Mouse (Mus musculus): ENCODE measurements around the gene Lmntd1. TPM values are rescaled to one million over a fixed set of nuclear protein-coding genes. Genes with fewer than 3 reads are reported as not detected.
A peak's percentile ranks its signal among the peaks of the same experiment; 100 is the strongest.

Gene Lmntd1
- total RNA-seq, 2 experiments from 2014 or later: 1.8 to 2.1 TPM

DNA sequence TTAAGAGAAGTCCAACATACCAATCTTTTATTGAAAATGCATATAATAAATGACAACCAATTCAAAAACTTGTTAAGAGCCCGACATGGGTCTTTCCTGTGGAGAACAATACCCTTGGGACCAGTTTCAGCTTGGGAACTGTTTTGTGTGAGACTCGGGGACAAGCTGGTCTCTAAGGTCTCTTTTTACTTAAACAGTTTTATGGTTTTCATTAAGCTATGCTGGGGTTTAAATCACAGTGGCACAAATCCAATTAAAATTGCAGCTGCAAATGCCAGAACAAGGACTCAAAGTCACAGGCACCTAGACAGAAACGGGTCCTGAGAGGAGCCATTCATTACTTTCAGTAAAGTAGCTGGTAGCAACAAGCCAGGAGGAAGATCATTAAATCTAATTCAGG lies 8.9 kb downstream of the Lmntd1 start:
- DNase-seq (ENCODE audit: low spot score in 2 of 2): no peak

DNA sequence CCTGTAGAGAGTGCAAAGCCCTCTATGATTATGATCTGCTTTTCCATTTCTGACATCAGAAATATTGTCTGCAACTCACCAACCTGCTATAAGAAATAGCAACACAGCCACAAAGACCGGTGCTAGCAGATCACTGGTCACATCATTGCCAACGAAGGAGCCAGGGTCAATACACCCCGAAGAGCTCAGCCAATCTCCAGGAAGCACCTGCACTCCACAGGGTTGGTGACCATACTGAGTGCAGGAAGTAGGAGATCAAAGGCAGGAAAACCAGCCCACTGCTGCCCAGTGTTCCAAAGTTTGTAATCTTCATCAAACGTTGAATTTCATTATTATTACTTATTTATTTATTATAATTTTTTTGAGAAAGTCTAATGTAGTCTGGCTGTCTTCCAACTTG lies 9.5 kb downstream of the Lmntd1 start:
- DNase-seq (ENCODE audit: low spot score in 2 of 2): no peak

DNA sequence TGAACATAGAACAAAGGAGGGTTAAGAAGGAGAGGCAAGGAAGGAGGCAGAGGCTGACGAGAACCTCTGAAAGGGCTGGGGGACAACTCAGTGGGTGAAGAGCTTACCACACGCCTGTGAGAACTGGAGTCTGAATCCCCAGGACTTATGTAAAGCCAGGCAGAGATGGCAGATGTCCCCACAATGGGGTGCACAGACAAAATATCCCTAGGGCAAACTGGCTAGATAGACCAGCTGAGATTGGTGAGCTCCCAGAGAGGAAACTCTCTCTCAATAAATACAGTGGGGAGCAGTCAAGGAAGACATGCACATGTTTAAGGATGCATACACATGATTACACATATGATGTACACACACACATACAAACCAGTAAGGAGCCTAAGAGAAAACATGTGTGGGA lies 10.0 kb downstream of the Lmntd1 start:
- no peak for DNase-seq (ENCODE audit: low spot score in 2 of 2)

DNA sequence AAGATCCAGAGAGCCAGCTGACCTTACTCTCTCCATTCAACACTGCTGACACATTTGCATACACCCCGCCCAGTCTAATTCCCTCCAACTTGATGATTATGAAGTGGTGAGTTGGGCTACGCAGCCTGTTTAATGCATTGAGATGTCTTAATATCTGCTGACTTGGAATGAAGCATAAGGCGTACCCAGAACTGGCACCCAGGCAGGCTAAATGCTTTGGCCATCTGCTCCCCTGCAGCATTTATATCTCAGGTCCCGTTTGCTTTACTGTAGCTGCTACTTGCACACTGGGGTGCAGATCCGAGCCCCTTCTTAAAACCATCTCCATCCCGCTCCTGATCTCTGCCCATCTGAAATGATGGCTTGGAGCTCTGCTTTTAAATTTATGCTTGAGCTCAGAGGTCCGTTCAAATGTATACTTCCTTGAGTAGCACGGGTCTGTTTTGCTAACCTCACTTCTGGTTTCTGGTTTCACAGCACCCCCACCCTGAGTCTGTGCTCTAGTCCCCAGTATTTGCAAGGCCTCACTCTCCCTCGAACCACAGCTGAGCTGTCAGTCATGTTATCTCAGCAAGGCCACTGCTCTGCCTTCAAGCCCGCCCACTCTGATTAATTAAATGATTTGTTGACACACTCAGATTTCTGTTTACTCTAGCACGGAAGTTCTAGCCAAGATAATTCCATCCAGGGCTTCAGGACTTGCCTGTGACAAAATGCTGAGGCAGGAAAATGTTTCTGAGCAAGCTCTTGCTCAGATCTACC lies 15.1 kb downstream of the Lmntd1 start:
- DNase-seq (ENCODE audit: low spot score in 2 of 2): no peak

DNA sequence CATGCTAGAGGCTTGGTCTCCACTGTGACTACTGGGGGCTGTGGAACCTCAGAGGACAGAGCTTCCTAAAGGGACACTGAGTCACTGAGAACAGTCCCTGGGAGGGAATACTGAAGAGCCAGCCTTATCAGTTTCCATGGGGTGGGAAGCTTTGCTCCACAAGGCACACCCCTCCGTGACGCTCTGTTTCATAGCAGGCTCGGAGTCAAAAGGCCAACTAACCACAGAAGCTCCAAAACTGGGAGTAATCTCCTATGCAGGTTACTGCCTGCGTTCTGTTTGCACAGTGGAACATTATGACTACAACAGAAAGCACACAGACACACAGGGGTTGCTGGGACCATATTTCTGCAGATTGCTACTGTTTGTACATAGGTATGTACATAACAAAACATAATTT lies 18.2 kb downstream of the Lmntd1 start:
- DNase-seq (ENCODE audit: low spot score in 2 of 2): no peak

DNA sequence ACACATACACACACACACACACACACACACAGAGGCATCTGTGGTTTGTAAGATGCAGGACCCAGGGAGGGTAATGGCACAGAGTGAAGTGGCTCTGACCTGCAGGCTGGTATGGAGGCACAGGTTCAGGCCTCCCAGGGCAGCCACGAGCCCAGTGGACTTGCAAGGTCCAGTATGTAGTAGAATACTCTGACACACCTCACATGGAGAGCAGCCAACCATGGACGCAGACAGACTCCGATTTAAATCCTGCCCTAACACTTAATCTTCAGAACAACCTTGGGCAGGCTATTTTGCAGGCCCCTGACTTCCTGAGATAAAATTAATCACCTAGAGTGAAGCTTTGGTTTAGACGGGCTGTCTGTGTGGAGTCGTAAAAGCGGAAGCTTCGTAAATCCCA lies 20.1 kb downstream of the Lmntd1 start:
- DNase-seq (ENCODE audit: low spot score in 2 of 2): no peak

DNA sequence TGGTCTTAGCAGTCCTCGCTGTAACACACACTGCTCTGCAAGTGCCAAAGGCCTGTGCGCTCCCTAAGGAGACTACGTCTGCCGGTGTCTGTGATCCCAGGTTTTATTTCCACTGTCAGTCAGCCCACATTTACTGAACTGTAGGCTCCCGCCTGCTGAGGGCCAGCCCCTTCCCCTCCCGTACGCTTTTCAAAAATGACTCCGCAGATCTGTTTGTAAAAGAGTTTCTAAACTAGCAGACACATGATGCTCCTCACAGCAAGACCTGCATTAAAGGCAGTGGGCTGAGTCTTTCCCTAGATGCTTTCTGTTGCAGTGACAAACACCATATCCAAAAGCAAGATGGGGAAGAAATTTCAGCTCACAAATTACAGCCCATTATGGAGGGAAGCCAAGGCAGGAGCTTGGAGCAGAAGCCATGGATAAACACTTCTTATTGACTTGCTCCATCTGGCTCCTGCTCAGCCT lies 21.6 kb downstream of the Lmntd1 start:
- DNase-seq (ENCODE audit: low spot score in 2 of 2): no peak

DNA sequence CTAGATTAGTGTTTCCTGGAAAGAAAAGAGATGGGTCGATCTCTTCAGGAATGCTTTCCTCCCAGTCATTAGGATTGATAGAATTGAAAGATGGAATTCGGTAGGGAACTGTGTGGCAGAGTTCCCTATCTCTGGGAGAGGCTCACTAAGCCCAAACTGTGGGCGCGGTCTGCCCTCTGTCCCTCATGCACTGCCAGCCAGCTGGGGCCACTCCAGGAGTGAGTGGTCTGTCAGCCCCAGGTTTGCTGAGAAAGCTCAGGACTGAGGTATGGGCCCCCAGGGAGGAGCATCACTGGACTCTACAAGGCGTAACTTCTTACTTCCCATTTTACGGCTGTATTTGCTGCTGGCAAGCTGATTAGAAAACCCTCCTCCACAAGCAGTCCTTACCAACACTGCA lies 22.1 kb downstream of the Lmntd1 start:
- DNase-seq (ENCODE audit: low spot score in 2 of 2): no peak

DNA sequence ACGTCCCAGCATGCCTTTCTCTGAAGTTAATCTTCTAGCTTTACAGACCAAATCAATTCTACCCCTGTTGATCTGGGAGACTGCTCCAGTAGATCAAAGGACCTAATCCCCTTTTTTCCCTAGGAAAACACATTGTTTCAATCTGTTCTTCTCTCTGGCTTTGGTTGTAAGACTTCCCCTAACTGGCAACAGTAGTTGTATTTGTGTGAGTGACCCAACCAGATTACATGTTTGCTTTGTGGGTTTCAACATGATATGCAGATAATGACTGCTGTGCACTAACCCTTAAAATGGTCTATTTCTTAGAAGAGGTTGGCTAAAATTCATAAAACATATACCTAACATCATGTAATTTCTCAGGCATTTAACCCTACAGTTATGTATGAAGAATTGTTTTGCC lies 22.5 kb downstream of the Lmntd1 start:
- no peak for DNase-seq (ENCODE audit: low spot score in 2 of 2)

DNA sequence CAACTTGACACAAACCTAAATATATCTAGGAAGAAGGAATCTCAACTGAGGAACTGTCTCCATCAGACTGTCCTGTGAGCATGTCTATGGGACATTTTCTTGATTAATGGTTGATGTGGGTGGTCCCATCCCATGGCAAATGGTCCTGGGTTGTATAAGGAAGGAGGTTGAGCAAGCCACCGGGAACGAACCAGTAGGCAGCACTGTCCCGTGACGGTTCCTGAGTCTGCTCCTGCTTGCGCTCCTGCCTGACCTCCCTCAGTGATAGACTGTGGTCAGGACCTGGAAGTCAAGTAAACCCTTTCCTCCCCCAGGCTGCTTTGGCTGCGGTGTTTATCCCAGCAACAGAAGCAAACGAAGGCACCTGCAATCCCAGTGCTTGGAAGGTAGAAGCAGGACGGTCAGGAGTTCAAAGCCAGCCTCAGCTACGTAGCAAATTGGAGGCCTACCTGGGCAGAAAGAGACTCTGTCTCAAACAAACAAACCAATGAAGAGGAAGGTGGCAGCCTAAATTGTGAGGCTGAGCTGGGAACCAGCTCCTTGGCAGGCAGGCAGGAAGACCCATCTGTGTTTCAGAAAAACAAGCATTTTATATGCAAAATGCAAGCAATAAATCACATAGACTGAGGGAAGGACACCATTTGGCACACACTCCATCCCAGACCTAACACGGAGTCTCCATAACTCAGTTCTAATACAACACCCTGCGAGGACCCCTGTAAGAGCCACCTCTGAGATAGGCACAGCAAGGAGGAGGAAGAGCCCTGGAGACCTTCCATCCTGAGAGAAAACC lies 23.4 kb downstream of the Lmntd1 start:
- no peak for DNase-seq (ENCODE audit: low spot score in 2 of 2)

DNA sequence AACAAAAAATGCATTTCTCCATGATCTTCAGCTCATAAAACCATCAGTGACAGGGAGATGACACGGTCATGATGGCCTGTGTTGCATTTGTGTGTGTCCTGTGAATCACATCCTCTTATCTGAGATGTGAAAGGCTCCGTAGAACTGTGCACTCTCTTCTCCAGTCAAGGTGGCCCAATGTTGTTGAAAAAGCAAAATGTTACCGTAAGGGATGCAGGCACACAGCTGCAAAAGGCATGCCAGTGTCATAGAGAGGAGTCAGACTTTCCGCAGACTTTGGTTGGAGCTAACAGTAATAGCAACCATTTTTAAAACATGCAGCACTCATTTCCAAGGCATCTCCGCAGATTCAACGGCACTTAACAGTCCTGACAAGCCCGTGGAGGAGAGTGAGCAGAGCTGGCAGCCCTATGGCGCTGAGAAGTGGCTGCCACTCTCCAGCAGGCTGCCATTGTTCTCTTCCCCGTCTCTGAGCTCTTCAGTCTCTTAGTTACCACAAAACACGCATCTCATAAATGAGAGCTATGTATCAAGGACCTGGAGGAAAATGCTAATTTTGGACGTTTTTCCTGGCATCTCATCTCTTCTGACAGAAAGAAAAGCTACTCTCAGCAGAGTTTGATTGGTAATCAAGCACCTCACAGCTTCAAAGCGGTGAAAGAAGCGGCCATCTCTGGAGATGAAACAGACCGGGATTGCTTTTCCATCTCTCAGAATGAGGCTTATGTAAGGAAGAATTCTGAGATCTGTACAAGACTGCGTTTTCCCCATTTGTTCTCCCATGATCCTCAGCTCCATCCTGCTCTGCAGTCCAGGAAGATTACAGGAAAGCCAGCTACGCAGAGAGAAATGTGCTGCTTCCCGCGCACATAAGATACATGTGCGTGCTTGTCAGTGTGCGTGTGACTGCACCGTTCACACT lies 28.8 kb downstream of the Lmntd1 start:
- DNase-seq (ENCODE audit: low spot score in 2 of 2): peak in 1 of 2 experiments; percentile 27

DNA sequence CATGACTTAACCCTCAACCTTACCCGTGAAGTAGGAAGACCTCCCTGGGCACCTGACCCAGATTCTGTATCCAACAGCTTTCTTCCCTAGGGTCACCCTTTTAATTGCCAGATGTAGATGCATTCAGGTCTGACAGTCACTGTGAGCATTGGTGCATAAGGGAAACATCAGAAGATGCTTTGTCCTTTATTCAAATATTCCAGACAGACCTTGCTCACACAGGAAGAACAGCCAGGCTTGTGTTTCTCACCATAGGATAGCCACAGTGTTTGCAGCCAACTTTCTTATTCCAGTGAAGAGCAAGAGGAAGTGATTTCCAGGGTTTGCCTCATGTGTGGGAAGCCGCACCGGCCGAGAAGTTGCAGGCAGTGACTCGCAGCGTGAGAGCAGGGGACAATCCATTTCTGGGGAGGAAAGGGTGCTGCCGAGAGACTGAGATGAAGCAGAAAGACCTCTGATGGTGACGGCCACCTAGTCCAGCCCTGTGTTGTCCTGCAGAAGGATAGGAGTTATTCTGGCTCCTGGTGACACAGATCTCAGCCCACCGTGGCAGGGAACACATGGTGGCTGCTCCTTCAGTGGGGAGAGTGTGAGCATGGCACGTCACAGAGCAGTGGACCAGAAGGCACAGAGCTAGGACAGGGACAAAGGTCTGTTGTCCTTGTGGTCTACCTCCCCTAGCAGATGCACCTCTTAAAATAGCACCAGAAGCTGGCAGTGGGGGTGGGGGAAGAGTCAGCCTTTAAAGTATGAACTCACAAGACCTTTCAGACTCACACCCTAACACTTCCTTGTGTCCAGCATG lies 32.6 kb downstream of the Lmntd1 start:
- DNase-seq (ENCODE audit: low spot score in 2 of 2): no peak

DNA sequence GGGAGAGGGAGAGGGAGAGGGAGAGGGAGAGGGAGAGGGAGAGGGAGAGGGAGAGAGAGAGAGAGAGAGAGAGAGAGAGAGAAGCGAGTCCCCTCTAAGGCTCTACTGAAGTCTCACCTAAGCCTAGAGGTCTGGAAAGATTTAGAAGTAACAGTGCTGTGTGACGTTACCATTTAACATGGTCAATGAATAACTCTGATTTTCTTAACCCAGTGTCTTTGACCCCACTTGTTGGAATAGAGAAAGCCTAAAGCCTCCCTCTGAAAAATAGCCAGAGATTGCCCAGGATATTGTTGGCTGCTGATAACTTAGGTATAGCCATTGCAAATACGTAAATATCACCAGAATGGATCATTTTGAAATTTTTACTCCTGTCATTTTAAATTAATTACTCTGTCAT lies 34.4 kb downstream of the Lmntd1 start:
- DNase-seq (ENCODE audit: low spot score in 2 of 2): no peak

DNA sequence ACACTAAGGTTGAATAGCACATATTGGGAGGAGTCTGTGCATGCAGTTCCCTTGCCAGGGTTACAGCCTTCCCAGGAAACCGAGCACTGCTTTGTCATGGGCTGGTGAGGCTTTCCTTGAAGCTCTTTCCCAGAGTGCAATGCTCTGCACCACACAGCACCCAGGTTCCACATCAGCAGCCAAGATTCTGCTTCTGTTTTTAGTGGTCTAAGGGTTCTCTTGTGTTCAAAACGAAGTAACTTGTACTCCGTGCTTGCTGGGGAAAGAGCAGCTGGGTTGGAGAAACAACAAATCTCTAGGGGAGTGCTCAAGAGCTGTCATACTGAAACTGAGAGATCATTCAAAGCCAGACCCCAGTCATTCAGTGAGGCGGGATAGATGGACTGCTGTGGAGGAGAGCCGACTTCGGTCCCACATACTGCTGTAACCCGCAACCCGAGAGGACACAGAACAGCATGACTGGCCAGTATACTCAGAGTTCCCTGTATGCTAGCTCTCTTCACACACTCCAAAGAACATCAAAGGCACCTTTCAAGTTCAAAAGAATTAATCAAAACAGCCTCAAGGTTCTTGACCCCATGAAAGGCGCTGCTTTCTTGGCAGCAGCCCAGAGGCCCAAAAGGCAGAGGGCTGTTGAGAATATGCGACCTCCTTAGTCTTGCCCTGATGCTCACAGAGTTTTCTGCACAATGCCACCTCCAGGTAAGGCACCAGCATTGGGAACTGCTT lies 35.5 kb downstream of the Lmntd1 start:
- DNase-seq (ENCODE audit: low spot score in 2 of 2): no peak

DNA sequence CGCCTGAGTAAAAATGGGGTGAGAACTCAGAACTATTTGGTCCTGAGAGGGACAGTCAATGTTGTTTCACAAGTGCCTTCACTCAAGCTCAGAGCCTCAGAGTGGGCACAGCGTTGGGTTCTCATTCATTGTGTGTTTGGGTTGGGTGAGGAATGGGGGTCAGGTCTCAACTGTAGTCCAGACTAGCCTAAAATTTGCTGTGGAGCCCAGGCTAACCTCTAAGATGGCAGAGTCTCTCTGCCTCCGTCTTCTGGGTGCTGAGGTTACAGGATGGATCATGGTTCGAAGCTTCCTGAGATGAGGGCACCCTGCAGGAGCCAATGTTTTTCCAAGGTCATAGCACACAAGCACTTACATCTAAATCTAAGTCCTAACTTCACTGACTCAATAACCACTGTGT lies 37.4 kb downstream of the Lmntd1 start:
- no peak for DNase-seq (ENCODE audit: low spot score in 2 of 2)

DNA sequence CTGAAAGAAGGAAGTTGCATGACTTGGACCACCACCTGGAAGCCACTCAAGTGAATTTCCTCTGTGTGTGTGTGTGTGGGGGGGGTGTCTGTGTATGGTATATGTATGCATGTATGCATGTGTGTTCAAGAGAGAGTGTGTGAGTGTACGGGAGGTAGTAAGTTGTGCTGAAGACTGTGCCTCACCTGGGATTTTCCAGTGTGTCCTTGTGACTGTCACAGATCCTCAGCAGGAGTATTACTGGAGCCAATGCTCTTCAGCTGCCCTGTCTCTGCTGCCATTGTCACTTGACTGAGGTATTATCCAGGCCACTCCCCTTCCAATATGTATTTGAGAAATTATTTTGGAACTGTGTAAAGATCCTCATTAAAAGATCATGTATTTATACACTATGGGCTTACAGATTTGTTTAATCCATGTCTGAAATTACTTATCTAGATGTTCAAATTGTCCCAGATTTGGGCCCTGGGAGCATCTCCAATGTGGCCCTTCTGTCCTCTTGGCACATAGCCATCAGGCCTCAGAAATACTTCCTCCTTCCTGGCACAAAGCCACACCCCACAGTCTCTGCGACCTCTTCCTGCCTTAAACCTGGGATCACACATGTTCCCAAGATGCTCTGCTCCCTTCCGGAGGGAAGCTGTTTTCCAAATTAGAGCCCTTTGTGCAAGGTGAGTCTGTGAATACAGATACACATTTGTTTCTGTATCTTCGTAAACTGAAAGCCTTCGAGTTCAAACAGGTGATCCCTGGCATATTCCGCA lies 40.7 kb downstream of the Lmntd1 start:
- no peak for DNase-seq (ENCODE audit: low spot score in 2 of 2)

DNA sequence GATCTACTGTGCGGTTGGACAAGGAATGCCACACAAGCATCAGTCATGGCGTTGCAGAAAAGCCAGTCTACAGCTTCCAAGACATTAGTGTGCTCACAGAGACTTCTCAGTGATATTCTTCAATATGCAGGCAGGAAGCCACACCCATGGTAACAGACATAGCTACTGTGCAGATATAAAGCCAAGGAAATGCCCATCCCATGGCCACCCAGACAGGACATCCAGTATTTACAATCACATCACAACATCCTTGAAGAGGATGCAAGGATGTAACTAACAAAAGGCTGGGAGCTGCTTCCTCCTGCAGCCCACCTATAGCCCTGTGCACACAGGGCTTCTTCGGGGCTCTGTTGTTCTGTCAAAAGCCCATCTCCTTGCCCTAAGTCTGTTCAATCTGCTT lies 45.4 kb downstream of the Lmntd1 start:
- DNase-seq (ENCODE audit: low spot score in 2 of 2): no peak

DNA sequence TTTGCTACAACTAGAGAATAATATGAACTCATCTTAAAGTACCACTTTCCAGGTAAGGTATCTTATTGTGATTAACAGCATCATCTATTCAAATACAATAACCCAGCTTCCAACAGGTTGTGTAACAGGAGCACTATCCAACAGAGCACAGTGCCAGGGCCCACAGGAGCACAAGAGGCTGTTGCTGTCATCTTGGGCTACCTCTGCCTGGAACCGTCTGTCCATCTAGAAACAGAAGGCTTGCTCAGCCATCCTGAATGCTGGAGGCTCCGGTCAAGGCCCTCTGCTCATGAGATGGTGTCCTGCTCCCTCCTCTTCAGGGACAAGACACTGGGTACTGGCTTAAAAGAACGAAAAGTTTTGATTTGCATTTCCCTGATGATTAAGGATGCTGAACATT lies 46.3 kb downstream of the Lmntd1 start:
- no peak for DNase-seq (ENCODE audit: low spot score in 2 of 2)

DNA sequence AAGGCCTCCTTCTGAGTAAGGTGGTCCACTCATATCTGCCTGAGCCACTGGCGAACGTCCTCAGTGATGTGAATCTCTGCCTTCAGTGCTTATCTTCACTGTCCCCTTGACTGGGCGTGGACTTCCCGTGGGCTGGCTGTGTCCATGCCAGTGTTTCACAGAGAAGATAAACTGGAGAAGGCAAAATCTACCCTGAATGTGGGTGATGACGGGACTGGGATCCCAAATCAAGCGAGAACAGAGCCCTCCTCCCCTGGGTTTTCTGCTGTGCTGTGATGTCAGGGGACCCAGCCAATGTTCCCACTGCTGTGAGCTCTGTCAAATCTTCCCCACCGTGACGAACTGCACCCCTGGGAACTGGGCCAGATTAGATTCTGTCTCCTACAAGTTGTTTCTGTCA lies 46.8 kb downstream of the Lmntd1 start:
- DNase-seq (ENCODE audit: low spot score in 2 of 2): no peak

Data from left cerebral cortex, adult 18-20 months (tissue).